Mouse (Mus musculus) liver, embryonic 15.5 days (tissue): ENCODE results near the gene Snx18. TPM values are rescaled to one million over a fixed set of nuclear protein-coding genes. Genes with fewer than 3 reads are reported as not detected.

ENCODE experiments used
- ATAC-seq: fragments of 200-750 bp; cut with Nextera tagmentation; 2 replicates; pipeline ENCODE4 v1.8.0; 2017; ENCODE audit warnings: moderate number of reproducible peaks, mild to moderate bottlenecking, moderate library complexity; ENCODE audit not compliant: insufficient read depth
- H3K27ac ChIP-seq: fragments of 300-500 bp; sonication (generic); replicated peaks from 2 replicates; pipeline ENCODE4 v1.5.1; 2015; ENCODE audit warnings: mild to moderate bottlenecking, inconsistent platforms
- H3K27me3 ChIP-seq: fragments of 300-500 bp; sonication (generic); 2 replicates; pipeline ENCODE4 v1.6.1; 2015; ENCODE audit warnings: mild to moderate bottlenecking, inconsistent platforms
- H3K36me3 ChIP-seq: fragments of 300-500 bp; sonication (generic); replicated peaks from 2 replicates; pipeline ENCODE4 v1.6.1; 2015; ENCODE audit warnings: moderate library complexity, mild to moderate bottlenecking, inconsistent platforms
- H3K4me1 ChIP-seq: fragments of 300-500 bp; sonication (generic); replicated peaks from 2 replicates; pipeline ENCODE4 v1.6.1; 2015; ENCODE audit warnings: inconsistent platforms
- H3K4me2 ChIP-seq: fragments of 300-500 bp; sonication (generic); 2 replicates; pipeline ENCODE4 v1.6.1; 2015; ENCODE audit warnings: moderate library complexity, mild to moderate bottlenecking, inconsistent platforms
- H3K4me3 ChIP-seq: fragments of 300-500 bp; sonication (generic); replicated peaks from 2 replicates; pipeline ENCODE4 v1.5.1; 2015; ENCODE audit warnings: mild to moderate bottlenecking, inconsistent platforms
- H3K9ac ChIP-seq: fragments of 300-500 bp; sonication (generic); 2 replicates; pipeline ENCODE4 v1.6.1; 2015; ENCODE audit warnings: moderate library complexity, mild to moderate bottlenecking, inconsistent platforms
- H3K9me3 ChIP-seq: fragments of 300-500 bp; sonication (generic); replicated peaks from 2 replicates; pipeline ENCODE4 v1.6.1; 2016; ENCODE audit warnings: inconsistent platforms
- WGBS: fragments of 180-500 bp; shearing (Covaris S2); methylation state at CpG from one replicate; pipeline ENCODE4 v1.1.7; 2015; ENCODE audit warnings: mixed read lengths; ENCODE audit not compliant: insufficient replicate concordance; 5-methylcytosine and 5-hydroxymethylcytosine counted together
- polyA plus RNA-seq: library from polyadenylated mRNA; unstranded; fragments of >200 nt; fragmentation: Nextera tagmentation; extraction: Ambion mirVana; gene quantifications from 2 replicates; pipeline ENCODE4 v1.2.1, GENCODE M21; 2015

Gene Snx18
- polyA plus RNA-seq, 1 experiment from 2014 or later, result 5.7 TPM

GRCm38 (mm10) chr13:113583563-113583962 lies 34.8 kb downstream of the Snx18 start:
- no peaks in the 10 kb centered on the region for H3K4me1 ChIP-seq
- H3K27ac ChIP-seq, result no peak overlapping the region
- no peak overlapping the region for H3K9ac ChIP-seq
- H3K36me3 ChIP-seq, result no peaks in the 10 kb centered on the region
- no peak overlapping the region for H3K4me3 ChIP-seq
- no peak for ATAC-seq
- no peaks in the 10 kb centered on the region for H3K27me3 ChIP-seq
- 61% methylated on average over 4 of the region's 4 CpGs for WGBS
- no peak overlapping the region for H3K4me2 ChIP-seq
- no peaks in the 10 kb centered on the region for H3K9me3 ChIP-seq

GRCm38 (mm10) chr13:113582024-113582423 lies 36.3 kb downstream of the Snx18 start:
- Histone ChIP-seq H3K27me3 (no peaks in the 10 kb centered on the region), H3K27ac (no peak overlapping the region), H3K4me3 (no peak overlapping the region), H3K36me3 (no peaks in the 10 kb centered on the region), H3K9ac (no peak overlapping the region), H3K4me1 (no peaks in the 10 kb centered on the region), H3K9me3 (no peaks in the 10 kb centered on the region), H3K4me2 (no peak overlapping the region)
- 58% methylated on average over 1 of the region's 1 CpGs for WGBS
- ATAC-seq, result no peak

- H3K36me3 ChIP-seq, result no peaks in the 10 kb centered on the region
- H3K9ac ChIP-seq, result no peak overlapping the region
- no peak overlapping the region for H3K4me3 ChIP-seq
- WGBS, result 58% methylated on average over 5 of the region's 5 CpGs
- H3K4me2 ChIP-seq, result no peak overlapping the region
- H3K4me1 ChIP-seq, result no peaks in the 10 kb centered on the region
- H3K9me3 ChIP-seq, result no peaks in the 10 kb centered on the region
- no peak overlapping the region for H3K27ac ChIP-seq
- no peaks in the 10 kb centered on the region for H3K27me3 ChIP-seq
- no peak for ATAC-seq
Observed at GRCm38 (mm10) chr13:113581436-113581835, 36.9 kb downstream of the Snx18 start.

GRCm38 (mm10) chr13:113580400-113580790 lies 38.0 kb downstream of the Snx18 start:
- Histone ChIP-seq H3K4me1 (no peaks in the 10 kb centered on the region), H3K4me2 (no peak overlapping the region), H3K36me3 (no peaks in the 10 kb centered on the region), H3K27me3 (no peaks in the 10 kb centered on the region), H3K4me3 (no peak overlapping the region), H3K9me3 (no peaks in the 10 kb centered on the region), H3K27ac (no peak overlapping the region), H3K9ac (no peak overlapping the region)
- 37% methylated on average over 6 of the region's 6 CpGs for WGBS
- no peak for ATAC-seq

- no peak overlapping the region for H3K4me3 ChIP-seq
- H3K36me3 ChIP-seq, result no peaks in the 10 kb centered on the region
- no peaks in the 10 kb centered on the region for H3K27me3 ChIP-seq
- 15% methylated on average over 7 of the region's 7 CpGs for WGBS
- H3K4me2 ChIP-seq, result no peak overlapping the region
- no peak overlapping the region for H3K27ac ChIP-seq
- H3K9ac ChIP-seq, result no peak overlapping the region
- no peak for ATAC-seq
- H3K9me3 ChIP-seq, result no peaks in the 10 kb centered on the region
- no peaks in the 10 kb centered on the region for H3K4me1 ChIP-seq
Observed at GRCm38 (mm10) chr13:113579788-113580399, 38.5 kb downstream of the Snx18 start.

GRCm38 (mm10) chr13:113574232-113574631 lies 44.1 kb downstream of the Snx18 start:
- ATAC-seq, result no peak
- H3K4me2 ChIP-seq, result no peak overlapping the region
- H3K36me3 ChIP-seq, result no peaks in the 10 kb centered on the region
- H3K27ac ChIP-seq, result no peak overlapping the region
- H3K9me3 ChIP-seq, result no peaks in the 10 kb centered on the region
- no peaks in the 10 kb centered on the region for H3K4me1 ChIP-seq
- H3K27me3 ChIP-seq, result no peaks in the 10 kb centered on the region
- no peak overlapping the region for H3K4me3 ChIP-seq
- WGBS, result 65% methylated on average over 13 of the region's 13 CpGs
- no peak overlapping the region for H3K9ac ChIP-seq

GRCm38 (mm10) chr13:113573377-113573776 lies 45.0 kb downstream of the Snx18 start:
- H3K9me3 ChIP-seq, result no peaks in the 10 kb centered on the region
- WGBS, result 72% methylated on average over 2 of the region's 2 CpGs
- no peaks in the 10 kb centered on the region for H3K27me3 ChIP-seq
- H3K4me2 ChIP-seq, result no peak overlapping the region
- H3K4me1 ChIP-seq, result no peaks in the 10 kb centered on the region
- no peak overlapping the region for H3K4me3 ChIP-seq
- H3K36me3 ChIP-seq, result no peaks in the 10 kb centered on the region
- ATAC-seq, result no peak
- no peak overlapping the region for H3K27ac ChIP-seq
- H3K9ac ChIP-seq, result no peak overlapping the region

- WGBS, result 37% methylated on average over 9 of the region's 9 CpGs
- Histone ChIP-seq H3K4me3 (no peak overlapping the region), H3K27ac (no peak overlapping the region), H3K9me3 (no peaks in the 10 kb centered on the region), H3K4me1 (no peaks in the 10 kb centered on the region), H3K9ac (no peak overlapping the region), H3K27me3 (no peaks in the 10 kb centered on the region), H3K4me2 (no peak overlapping the region), H3K36me3 (no peaks in the 10 kb centered on the region)
- no peak for ATAC-seq
Observed at GRCm38 (mm10) chr13:113572046-113572686, 46.2 kb downstream of the Snx18 start.

- WGBS, result 22% methylated on average over 2 of the region's 2 CpGs
- Histone ChIP-seq H3K27ac (no peak overlapping the region), H3K4me3 (no peak overlapping the region), H3K36me3 (no peaks in the 10 kb centered on the region), H3K4me1 (no peaks in the 10 kb centered on the region), H3K4me2 (no peak overlapping the region), H3K9ac (no peak overlapping the region), H3K27me3 (no peaks in the 10 kb centered on the region), H3K9me3 (no peaks in the 10 kb centered on the region)
- no peak for ATAC-seq
Observed at GRCm38 (mm10) chr13:113569526-113569925, 48.8 kb downstream of the Snx18 start.

- Histone ChIP-seq H3K9ac (no peak overlapping the region), H3K4me2 (no peak overlapping the region), H3K36me3 (no peaks in the 10 kb centered on the region), H3K4me3 (no peak overlapping the region), H3K4me1 (no peaks in the 10 kb centered on the region), H3K9me3 (no peaks in the 10 kb centered on the region), H3K27me3 (no peaks in the 10 kb centered on the region), H3K27ac (no peak overlapping the region)
- no peak for ATAC-seq
- WGBS, result 56% methylated on average over 5 of the region's 5 CpGs
Observed at GRCm38 (mm10) chr13:113566951-113567350, 51.4 kb downstream of the Snx18 start.

- Histone ChIP-seq H3K9ac (no peak overlapping the region), H3K4me3 (no peak overlapping the region), H3K36me3 (no peaks in the 10 kb centered on the region), H3K4me1 (no peaks in the 10 kb centered on the region), H3K27me3 (no peaks in the 10 kb centered on the region), H3K27ac (no peak overlapping the region), H3K9me3 (no peaks in the 10 kb centered on the region), H3K4me2 (no peak overlapping the region)
- 77% methylated on average over 7 of the region's 7 CpGs for WGBS
- no peak for ATAC-seq
Observed at GRCm38 (mm10) chr13:113566411-113566810, 52.0 kb downstream of the Snx18 start.

GRCm38 (mm10) chr13:113559646-113560045 lies 58.7 kb downstream of the Snx18 start:
- H3K27ac ChIP-seq, result no peak overlapping the region
- no peaks in the 10 kb centered on the region for H3K27me3 ChIP-seq
- H3K4me1 ChIP-seq, result no peaks in the 10 kb centered on the region
- H3K36me3 ChIP-seq, result no peaks in the 10 kb centered on the region
- no peak overlapping the region for H3K4me3 ChIP-seq
- no peak overlapping the region for H3K4me2 ChIP-seq
- ATAC-seq, result no peak
- H3K9ac ChIP-seq, result no peak overlapping the region
- WGBS, result 69% methylated on average over 9 of the region's 9 CpGs
- no peaks in the 10 kb centered on the region for H3K9me3 ChIP-seq
